Mouse (Mus musculus): Measurements from ENCODE around the gene Serinc5. TPM values are rescaled to one million over a fixed set of nuclear protein-coding genes. Genes with fewer than 3 reads are reported as not detected.
"Not testable (repeated sequence)": the region's sequence is repeated elsewhere in the genome, so short reads cannot be mapped to it uniquely, and the experiment has no call there.

The Serinc5 gene
- polyA plus RNA-seq, 1 experiment from 2014 or later = 5.8 TPM

DNA sequence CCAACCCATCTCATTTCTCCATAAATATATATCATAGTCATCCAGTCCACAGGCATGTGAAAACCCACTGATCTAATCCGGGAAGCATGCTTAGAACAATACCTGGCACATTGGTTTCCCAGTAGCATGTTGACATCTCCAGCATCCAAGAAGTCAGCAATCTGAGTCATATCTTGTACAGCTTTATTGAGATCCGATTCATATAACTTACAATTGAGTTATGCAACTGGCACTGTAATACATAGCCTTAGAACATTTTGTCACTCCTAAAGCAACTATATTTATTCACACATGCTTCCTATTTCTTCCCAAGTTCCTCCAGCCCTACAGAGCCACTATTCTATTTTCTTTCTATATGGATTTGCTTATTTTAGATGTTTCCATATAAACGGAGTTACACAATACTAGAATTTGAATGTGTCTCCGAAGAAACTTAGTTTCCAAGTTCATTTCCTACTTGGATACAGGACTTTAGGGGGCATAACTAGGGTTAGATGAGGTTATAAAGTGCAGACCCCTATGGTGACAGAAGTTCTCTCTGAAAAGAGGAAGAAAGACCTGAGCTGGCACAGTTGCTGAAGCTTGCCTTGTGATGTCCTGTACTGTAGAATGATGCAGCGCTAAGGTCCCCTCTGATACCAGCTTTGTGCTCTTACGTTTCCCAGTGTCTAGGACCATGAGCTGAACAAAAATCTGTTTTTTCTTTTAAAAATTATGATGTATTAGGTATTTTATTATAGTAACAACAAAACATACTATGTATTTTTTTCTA lies 57.5 kb downstream of the Serinc5 start:
- WGBS (ENCODE audit: missing documents) = 64% methylated on average over 5 of the region's 6 CpGs
- Histone ChIP-seq H3K27ac (no peak overlapping the region), H3K79me2 (ENCODE audit: inconsistent target) (no peaks in the 10 kb centered on the region), H3K36me3 (ENCODE audit: inconsistent target) (no peaks in the 10 kb centered on the region), H3K4me3 (ENCODE audit: inconsistent target) (no peak overlapping the region)

DNA sequence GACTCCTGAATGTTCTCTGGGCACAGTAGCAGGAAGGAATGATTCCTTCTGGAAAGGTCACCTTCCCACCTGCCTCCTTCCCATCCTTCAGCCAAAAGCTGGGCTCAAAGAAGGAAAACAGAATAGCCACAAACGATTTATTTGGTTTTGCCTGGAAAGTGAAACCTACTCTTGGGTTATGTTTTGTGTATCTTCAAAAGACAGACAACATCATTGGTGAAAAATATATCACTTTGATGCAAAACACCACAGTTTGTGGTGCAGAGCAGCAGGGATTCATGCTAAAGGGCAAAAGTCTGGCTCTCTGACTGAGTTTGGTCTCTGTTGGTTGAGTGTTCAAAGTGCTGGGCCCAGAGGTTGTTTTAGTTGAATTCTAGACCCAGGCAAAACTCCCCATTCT lies 60.8 kb downstream of the Serinc5 start:
- no peaks in the 10 kb centered on the region for H3K36me3 ChIP-seq (ENCODE audit: inconsistent target)
- 78% methylated on average over 1 of the region's 1 CpGs for WGBS (ENCODE audit: missing documents)
- H3K79me2 ChIP-seq (ENCODE audit: inconsistent target) = no peaks in the 10 kb centered on the region
- H3K27ac ChIP-seq = no peak overlapping the region
- no peak overlapping the region for H3K4me3 ChIP-seq (ENCODE audit: inconsistent target)

DNA sequence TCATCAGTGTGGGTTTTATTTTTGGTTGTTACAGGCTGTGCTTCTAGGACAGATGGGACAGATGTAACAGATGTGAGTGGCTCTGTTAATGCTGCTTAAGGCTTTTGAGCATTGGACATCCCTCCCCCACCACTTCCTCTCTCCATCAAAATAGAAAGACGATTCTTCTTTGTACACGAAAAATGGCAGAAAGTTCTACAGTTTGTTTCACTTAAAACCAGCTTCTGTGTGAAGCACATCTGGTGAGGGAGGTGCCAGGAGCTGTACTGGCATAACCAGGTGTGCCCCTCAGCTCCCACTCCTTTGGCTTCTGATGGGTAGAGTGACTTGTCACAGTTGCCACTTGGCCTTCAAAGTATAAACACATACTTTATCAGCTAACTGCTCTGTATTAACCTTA lies 63.8 kb downstream of the Serinc5 start:
- Histone ChIP-seq H3K36me3 (ENCODE audit: inconsistent target) (no peaks in the 10 kb centered on the region), H3K27ac (no peak overlapping the region), H3K4me3 (ENCODE audit: inconsistent target) (no peak overlapping the region), H3K79me2 (ENCODE audit: inconsistent target) (no peaks in the 10 kb centered on the region)
- WGBS (ENCODE audit: missing documents) = 21% methylated on average over 2 of the region's 2 CpGs

DNA sequence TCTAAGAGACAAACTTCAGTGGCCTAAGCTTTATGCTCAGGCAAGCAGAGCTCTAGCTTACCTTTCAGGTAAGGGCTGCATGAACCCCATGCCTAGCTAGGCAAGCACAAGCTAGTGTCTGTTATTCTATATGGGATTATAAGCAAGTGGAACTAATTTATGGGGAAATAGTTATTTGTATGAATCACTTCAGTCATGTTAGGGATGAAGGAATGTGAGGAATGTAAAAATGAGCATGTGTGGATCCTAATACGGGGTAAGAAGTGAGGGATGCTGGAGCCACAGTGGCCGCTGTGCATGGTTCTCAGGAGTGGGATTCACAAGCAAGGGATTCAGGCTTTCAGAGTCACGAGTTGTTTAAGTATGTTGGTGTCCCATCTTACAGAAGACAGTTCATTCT lies 64.4 kb downstream of the Serinc5 start:
- Histone ChIP-seq H3K4me3 (ENCODE audit: inconsistent target) (no peak overlapping the region), H3K27ac (no peak overlapping the region), H3K79me2 (ENCODE audit: inconsistent target) (no peaks in the 10 kb centered on the region), H3K36me3 (ENCODE audit: inconsistent target) (no peaks in the 10 kb centered on the region)
- 93% methylated on average over 3 of the region's 3 CpGs for WGBS (ENCODE audit: missing documents)

DNA sequence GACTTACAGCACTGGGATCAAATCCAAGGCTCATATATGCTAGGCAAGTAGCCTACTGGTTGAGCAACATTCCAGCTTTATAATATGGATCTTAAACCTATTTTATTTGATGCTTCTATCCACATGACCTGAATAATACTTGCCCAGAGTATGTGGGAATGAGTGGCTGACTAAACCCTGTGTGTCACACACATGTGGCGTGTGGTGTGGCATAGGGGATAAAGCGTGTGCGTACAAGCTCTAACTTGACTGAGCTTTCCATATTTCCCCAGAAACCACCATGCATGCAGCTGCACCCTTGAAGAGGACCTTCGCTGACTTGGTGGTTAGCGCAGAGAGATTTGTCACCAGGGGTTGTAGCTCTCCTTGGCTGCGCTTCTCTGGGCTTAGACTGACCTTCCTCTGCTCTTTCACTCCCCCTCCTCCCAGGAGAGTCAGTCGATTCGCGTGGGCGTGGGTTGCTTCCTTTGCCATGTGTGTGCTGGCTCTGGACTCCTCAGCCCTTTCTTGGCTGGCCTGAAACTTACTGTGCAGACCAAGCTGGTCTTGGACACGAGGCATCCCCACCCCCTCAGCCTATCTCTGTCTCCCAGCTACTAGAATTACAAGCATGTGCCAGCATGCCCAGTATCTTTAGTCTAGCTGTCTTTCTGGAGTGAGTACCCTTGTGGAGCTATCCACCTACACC lies 65.2 kb downstream of the Serinc5 start:
- no peak overlapping the region for H3K4me3 ChIP-seq (ENCODE audit: inconsistent target)
- WGBS (ENCODE audit: missing documents) = 86% methylated on average over 11 of the region's 11 CpGs
- no peaks in the 10 kb centered on the region for H3K36me3 ChIP-seq (ENCODE audit: inconsistent target)
- H3K79me2 ChIP-seq (ENCODE audit: inconsistent target) = no peaks in the 10 kb centered on the region
- H3K27ac ChIP-seq = no peak overlapping the region

DNA sequence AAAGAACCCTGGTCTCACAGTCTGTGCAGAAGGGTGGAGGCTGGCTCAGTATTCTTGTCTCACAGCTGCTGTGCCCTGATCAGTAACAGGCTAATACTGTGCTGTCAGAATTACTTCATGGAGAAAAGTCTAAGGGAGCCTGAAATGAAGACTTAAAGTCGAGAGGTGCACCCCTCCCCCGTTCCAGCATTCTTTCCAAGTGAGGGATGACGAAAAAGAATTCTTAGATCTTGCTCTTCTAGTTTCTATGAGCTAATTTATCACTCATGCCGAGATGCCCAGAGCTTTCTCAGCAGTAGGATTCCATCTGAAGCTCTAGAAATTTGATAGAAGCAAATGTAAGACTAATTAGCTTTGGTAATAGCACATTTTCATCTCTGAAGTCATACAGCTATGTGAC lies 66.8 kb downstream of the Serinc5 start:
- Histone ChIP-seq H3K27ac (no peak overlapping the region), H3K4me3 (ENCODE audit: inconsistent target) (no peak overlapping the region), H3K36me3 (ENCODE audit: inconsistent target) (no peaks in the 10 kb centered on the region), H3K79me2 (ENCODE audit: inconsistent target) (no peaks in the 10 kb centered on the region)
- WGBS (ENCODE audit: missing documents) = 91% methylated on average over 4 of the region's 4 CpGs

DNA sequence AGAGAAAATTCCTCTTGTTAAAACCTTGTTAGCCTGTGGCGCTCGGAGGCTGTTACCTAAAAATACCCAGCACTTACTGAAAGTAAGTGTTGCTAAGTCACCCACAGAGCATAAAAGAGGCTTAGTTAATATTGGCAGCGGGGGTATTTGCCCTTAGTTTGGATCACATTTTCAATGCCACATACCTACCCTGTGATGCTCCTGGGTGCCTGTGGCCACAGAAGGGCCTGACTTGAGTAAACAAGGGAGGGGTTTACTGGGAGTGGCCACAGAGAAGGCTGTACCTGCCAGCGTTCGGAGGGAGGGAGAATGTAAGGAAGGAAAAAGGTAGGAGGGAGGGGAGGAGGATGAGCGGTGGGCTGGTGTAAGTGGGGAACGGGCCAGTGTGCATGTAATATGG lies 68.8 kb downstream of the Serinc5 start:
- WGBS (ENCODE audit: missing documents) = 100% methylated on average over 5 of the region's 7 CpGs
- Histone ChIP-seq H3K79me2 (ENCODE audit: inconsistent target) (no peaks in the 10 kb centered on the region), H3K27ac (no peak overlapping the region), H3K4me3 (ENCODE audit: inconsistent target) (no peak overlapping the region), H3K36me3 (ENCODE audit: inconsistent target) (no peaks in the 10 kb centered on the region)

DNA sequence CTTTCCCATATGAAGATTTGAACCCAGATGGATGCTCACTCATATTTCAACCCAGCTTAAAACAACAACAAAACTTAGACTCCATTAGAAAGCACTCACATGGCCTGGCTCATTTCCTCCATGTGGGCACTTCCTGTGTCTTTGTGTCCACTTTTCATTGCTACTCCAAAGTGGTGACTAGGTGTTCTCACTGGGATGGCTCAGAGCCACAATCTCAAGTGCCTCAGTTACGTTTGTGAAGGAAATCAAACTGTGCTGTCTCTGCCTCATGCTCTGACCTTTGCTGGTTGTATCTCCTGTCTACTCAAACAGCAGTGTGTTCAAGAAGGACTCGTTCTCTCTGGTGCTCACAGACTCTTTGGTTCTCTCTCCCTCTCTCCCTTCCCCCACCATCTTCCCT lies 70.7 kb downstream of the Serinc5 start:
- no peaks in the 10 kb centered on the region for H3K79me2 ChIP-seq (ENCODE audit: inconsistent target)
- no peak overlapping the region for H3K27ac ChIP-seq
- 83% methylated on average over 2 of the region's 2 CpGs for WGBS (ENCODE audit: missing documents)
- no peaks in the 10 kb centered on the region for H3K36me3 ChIP-seq (ENCODE audit: inconsistent target)
- no peak overlapping the region for H3K4me3 ChIP-seq (ENCODE audit: inconsistent target)

DNA sequence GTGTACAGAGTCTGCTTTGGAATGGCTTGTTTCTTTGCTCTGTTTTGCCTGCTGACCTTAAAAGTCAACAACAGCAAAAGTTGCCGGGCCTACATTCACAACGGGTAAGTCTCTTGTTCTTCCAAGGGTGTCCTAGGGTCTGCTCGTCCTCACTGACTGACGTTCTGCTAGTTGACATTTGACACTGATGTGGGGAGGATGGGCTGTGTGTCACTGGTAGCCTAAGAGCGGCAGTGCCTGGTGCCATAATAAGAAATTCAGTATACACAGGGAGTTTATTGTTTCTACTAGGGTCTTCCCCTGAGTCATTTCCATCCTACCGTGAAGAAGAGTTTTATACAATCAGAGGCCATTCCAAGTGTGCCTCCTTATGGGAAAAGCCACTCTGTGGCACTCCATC lies 71.9 kb downstream of the Serinc5 start:
- Histone ChIP-seq H3K36me3 (ENCODE audit: inconsistent target) (no peaks in the 10 kb centered on the region), H3K79me2 (ENCODE audit: inconsistent target) (no peaks in the 10 kb centered on the region), H3K4me3 (ENCODE audit: inconsistent target) (no peak overlapping the region), H3K27ac (no peak overlapping the region)
- WGBS (ENCODE audit: missing documents) = 88% methylated on average over 6 of the region's 6 CpGs

DNA sequence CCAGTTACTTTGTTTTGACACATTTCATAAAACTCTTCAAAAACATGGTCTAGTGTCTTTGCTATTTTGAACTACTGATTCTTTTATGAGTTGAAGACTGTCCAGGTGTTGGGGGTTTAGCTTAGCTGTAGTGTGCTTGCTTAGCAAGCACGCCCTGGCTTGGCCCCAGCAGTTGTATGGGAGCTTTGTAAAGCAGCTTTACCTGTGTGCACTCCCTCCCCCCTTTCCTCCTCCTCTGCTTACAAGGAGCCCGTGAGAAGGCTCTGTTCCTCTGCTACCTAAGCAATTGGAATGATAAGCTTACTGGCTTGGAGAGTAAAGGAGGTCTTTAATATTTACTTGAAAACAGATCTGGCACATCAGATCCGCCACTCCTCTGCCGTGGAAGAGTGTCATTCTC lies 72.6 kb downstream of the Serinc5 start:
- 91% methylated on average over 4 of the region's 4 CpGs for whole genome bisulfite sequencing (ENCODE audit: missing documents)
- Histone ChIP-seq H3K79me2 (ENCODE audit: inconsistent target) (no peaks in the 10 kb centered on the region), H3K36me3 (ENCODE audit: inconsistent target) (no peaks in the 10 kb centered on the region), H3K4me3 (ENCODE audit: inconsistent target) (no peak overlapping the region), H3K27ac (no peak overlapping the region)

DNA sequence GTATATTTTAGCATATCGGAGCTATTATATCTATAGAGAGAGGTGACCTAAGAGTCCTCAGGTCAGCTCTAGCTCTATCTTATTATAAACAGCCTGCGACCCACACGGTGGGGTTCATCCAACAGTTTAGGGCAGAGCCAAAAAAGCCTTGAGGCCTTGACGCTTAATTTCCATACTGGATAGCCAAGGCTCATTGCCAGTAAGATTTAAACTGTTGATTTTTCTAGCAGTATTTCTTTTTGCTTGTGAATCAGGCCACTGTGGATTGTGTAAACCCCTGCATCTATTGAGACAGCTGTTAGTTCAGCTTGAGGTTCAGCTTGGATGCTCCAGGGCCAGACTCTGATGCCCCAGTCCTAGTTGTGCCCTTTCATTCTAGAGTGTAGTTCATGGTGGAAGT lies 73.4 kb downstream of the Serinc5 start:
- Histone ChIP-seq H3K36me3 (ENCODE audit: inconsistent target) (no peaks in the 10 kb centered on the region), H3K27ac (no peak overlapping the region), H3K79me2 (ENCODE audit: inconsistent target) (no peaks in the 10 kb centered on the region), H3K4me3 (ENCODE audit: inconsistent target) (no peak overlapping the region)
- WGBS (ENCODE audit: missing documents) = 91% methylated on average over 4 of the region's 4 CpGs

DNA sequence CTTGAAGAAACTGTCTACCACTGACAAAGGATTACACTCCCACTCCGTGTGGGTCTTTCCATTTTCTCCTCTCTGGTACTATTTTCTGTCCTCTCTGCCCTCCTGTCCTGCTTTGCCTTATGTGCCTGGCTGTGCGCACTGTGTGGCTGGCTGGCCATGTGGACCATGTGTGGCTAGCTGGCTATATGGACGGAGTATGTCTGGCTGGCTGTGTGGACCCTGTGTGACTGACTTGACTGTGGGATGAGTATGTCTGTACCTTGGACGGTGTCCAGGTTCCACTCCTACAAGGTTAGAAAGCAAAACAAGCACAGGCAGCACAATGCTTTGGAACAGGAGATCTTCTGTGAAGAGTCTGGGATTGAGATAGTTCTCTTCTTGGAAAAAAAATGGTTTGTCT lies 74.4 kb downstream of the Serinc5 start:
- H3K4me3 ChIP-seq (ENCODE audit: inconsistent target) = no peak overlapping the region
- H3K36me3 ChIP-seq (ENCODE audit: inconsistent target) = no peaks in the 10 kb centered on the region
- H3K27ac ChIP-seq = no peak overlapping the region
- WGBS (ENCODE audit: missing documents) = 93% methylated on average over 4 of the region's 4 CpGs
- no peaks in the 10 kb centered on the region for H3K79me2 ChIP-seq (ENCODE audit: inconsistent target)

DNA sequence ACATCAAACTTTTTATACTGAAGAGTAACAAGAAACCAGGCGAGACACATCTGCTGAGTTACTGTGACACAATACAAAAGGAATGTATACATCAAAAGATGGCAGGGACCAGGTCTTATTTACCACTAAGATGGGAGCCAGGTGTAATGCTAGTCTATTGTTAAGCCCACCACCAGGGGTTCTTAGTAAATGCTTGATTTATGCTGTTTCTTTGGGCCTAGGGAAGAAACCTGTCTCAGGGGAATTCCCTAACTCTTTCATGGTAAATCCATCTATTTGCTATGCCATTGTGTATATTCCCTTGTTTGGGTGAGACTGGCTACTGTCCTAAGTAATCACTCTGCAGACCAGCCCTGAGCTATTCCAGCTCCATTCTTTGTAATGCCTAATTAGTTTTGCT lies 76.3 kb downstream of the Serinc5 start:
- not testable (repeated sequence) for H3K4me3 ChIP-seq (ENCODE audit: inconsistent target); H3K36me3 ChIP-seq (ENCODE audit: inconsistent target); H3K27ac ChIP-seq; H3K79me2 ChIP-seq (ENCODE audit: inconsistent target)
- 78% methylated on average over 1 of the region's 1 CpGs for WGBS (ENCODE audit: missing documents)

DNA sequence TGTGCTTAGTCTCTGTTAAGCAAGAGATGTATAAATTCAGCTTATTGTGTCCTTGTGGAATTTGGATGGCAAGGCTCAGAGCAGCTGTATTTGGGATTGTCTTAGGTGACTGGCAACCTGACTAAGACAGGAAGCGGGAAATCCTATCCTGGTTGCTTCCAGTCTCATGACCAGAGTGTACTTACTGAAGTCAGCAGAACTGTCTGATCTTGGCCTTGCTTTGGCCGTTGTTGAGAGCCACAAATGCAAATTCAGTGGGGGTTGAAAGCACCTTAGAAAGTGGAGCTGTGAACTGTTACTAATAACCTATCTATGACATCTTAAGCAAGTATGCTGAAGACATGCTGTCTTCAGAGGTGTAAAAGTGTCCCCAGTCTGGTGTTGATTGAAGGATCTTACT lies 78.2 kb downstream of the Serinc5 start:
- Histone ChIP-seq H3K27ac (no peak overlapping the region), H3K36me3 (ENCODE audit: inconsistent target) (no peaks in the 10 kb centered on the region), H3K79me2 (ENCODE audit: inconsistent target) (no peaks in the 10 kb centered on the region), H3K4me3 (ENCODE audit: inconsistent target) (no peak overlapping the region)
- 90% methylated on average over 2 of the region's 2 CpGs for WGBS (ENCODE audit: missing documents)

DNA sequence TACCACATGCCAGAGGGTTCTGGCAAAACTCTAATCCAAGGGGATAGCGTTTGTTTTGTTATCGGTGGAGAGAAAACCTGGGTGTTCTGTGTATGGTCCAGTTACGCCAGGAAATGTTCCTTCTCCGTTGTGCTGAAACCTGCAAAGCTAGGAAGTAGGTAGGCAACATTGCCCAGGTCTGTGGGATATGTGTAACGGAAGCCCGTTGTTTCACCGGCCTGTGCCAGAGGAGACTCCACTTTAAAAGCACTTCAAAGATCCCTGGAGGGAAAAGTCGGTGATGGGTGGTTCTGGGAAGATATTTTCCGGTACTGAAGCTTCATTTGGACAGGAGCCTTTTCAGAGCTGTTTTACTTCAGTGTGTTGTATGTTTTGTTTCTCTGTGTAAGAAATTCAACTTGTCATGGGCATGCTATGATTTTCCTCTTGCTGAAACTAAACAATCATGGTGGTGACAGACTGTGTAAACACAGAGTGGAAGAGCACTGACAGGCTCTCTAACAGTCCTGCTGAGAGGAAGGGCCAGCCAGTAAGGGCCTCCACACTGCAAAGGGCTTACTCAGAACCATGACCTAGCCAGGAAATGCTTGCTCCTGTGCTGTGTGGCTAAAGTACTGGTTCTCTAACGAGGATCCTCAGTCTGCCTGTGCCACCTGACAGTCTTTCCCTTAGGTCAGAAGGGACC lies 83.1 kb downstream of the Serinc5 start:
- H3K79me2 ChIP-seq (ENCODE audit: inconsistent target) = no peaks in the 10 kb centered on the region
- WGBS (ENCODE audit: missing documents) = 87% methylated on average over 10 of the region's 10 CpGs
- H3K36me3 ChIP-seq (ENCODE audit: inconsistent target) = no peaks in the 10 kb centered on the region
- H3K27ac ChIP-seq = no peak overlapping the region
- H3K4me3 ChIP-seq (ENCODE audit: inconsistent target) = no peak overlapping the region
